Mouse (Mus musculus) intestine, embryonic 16.5 days (tissue): ENCODE measurements around the gene Ash1l. TPM values are rescaled to one million over a fixed set of nuclear protein-coding genes. Genes with fewer than 3 reads are reported as not detected.
"Not testable (repeated sequence)": the region's sequence is repeated elsewhere in the genome, so short reads cannot be mapped to it uniquely, and the experiment has no call there.

Source experiments
- ATAC-seq: fragments of 200-750 bp; cut with Nextera tagmentation; 2 replicates; pipeline ENCODE4 v1.8.0; 2017; ENCODE audit warnings: moderate TSS enrichment, moderate library complexity
- H3K27ac ChIP-seq: fragments of 300-500 bp; sonication (generic); 2 replicates; pipeline ENCODE4 v1.5.1; 2014; ENCODE audit warnings: mild to moderate bottlenecking, low read length
- H3K27me3 ChIP-seq: fragments of 300-500 bp; sonication (generic); replicated peaks from 2 replicates; pipeline ENCODE4 v1.6.1; 2014; ENCODE audit warnings: low read length, control low read depth, mixed read lengths; ENCODE audit not compliant: control insufficient read depth, insufficient read depth
- H3K36me3 ChIP-seq: fragments of 300-500 bp; sonication (generic); 2 replicates; pipeline ENCODE4 v1.6.1; 2014; ENCODE audit warnings: low read length, control low read depth; ENCODE audit not compliant: control insufficient read depth, insufficient read depth
- H3K4me1 ChIP-seq: fragments of 300-500 bp; sonication (generic); 2 replicates; pipeline ENCODE4 v1.6.1; 2014; ENCODE audit warnings: low read length, control low read depth, mixed read lengths; ENCODE audit not compliant: control insufficient read depth, insufficient read depth
- H3K4me2 ChIP-seq: fragments of 300-500 bp; sonication (generic); 2 replicates; pipeline ENCODE4 v1.6.1; 2014; ENCODE audit warnings: low read depth, low read length, control low read depth
- H3K4me3 ChIP-seq: fragments of 300-500 bp; sonication (generic); 2 replicates; pipeline ENCODE4 v1.5.1; 2014; ENCODE audit warnings: mild to moderate bottlenecking, low read length
- H3K9ac ChIP-seq: fragments of 300-500 bp; sonication (generic); 2 replicates; pipeline ENCODE4 v1.6.1; 2014; ENCODE audit warnings: low read depth, low read length
- H3K9me3 ChIP-seq: fragments of 300-500 bp; sonication (generic); 2 replicates; pipeline ENCODE4 v1.6.1; 2016; ENCODE audit warnings: low read length, control low read depth; ENCODE audit not compliant: control insufficient read depth
- WGBS: fragments of 180-500 bp; shearing (Covaris S2); extraction: QIAGEN DNeasy Blood & Tissue Kit; methylation state at CpG from one replicate; pipeline ENCODE4 v1.1.7; 2014; 5-methylcytosine and 5-hydroxymethylcytosine counted together
- polyA plus RNA-seq: library from polyadenylated mRNA; unstranded; fragments of >200 nt; fragmentation: Nextera tagmentation; extraction: Ambion mirVana; gene quantifications from 2 replicates; pipeline ENCODE4 v1.2.1, GENCODE M21; 2015

Ash1l gene
- polyA plus RNA-seq, 1 experiment from 2014 or later: 13.8 TPM

DNA sequence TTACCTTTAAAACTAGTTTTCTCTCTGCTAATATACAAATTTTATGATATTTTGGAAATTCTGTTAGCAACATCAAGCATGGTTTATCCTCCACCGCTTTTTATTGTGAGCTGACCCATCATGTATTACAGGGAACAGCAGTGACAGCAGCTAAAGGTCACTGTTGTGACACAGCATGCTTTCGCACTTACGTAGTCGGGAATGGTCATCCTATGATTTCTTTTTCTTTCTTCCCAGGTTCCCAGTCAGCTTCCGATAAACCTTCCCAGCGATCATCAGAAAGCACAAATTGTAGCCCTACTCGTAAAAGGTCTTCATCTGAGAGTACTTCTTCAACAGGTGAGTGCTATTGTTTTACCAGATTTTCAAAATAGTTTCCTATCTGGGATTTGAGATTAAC is 51.1 kb downstream of the Ash1l start:
- no peak for ATAC-seq
- 88% methylated on average over 7 of the region's 7 CpGs for WGBS
- H3K36me3 ChIP-seq: peaks cover 12% of the 10 kb centered on the region
- H3K4me2 ChIP-seq: no peak overlapping the region
- no peaks in the 10 kb centered on the region for H3K9me3 ChIP-seq
- no peak overlapping the region for H3K9ac ChIP-seq
- no peaks in the 10 kb centered on the region for H3K27me3 ChIP-seq
- H3K4me3 ChIP-seq: no peak overlapping the region
- H3K27ac ChIP-seq: no peak overlapping the region
- H3K4me1 ChIP-seq: no peaks in the 10 kb centered on the region

DNA sequence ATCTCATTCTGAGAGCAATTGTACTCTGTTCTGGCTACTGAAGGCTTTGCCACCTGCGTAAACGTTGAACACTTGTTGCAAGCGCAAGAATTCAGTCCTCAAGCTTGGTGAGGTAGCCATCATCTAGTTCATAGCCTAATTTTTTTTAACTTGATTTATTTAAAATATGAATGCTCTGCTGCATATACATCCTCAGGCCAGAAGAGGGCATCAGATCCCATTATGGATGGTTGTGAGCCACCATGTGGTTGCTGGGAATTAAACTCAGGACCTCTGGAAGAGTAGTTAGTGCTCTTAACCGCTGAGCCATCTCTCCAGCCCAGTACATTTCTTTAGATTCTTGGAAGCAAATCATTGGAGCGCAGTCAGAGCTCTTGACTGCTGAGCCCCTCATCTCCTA is 80.5 kb downstream of the Ash1l start:
- not testable (repeated sequence) for H3K9ac ChIP-seq, H3K27me3 ChIP-seq, ATAC-seq, H3K9me3 ChIP-seq, H3K4me3 ChIP-seq, H3K4me2 ChIP-seq, H3K27ac ChIP-seq, H3K4me1 ChIP-seq
- peaks cover 28% of the 10 kb centered on the region for H3K36me3 ChIP-seq
- WGBS: 93% methylated on average over 5 of the region's 5 CpGs

GRCm38 (mm10) chr3:89043359-89043758 is 92.9 kb downstream of the Ash1l start:
- H3K27me3 ChIP-seq: no peaks in the 10 kb centered on the region

DNA sequence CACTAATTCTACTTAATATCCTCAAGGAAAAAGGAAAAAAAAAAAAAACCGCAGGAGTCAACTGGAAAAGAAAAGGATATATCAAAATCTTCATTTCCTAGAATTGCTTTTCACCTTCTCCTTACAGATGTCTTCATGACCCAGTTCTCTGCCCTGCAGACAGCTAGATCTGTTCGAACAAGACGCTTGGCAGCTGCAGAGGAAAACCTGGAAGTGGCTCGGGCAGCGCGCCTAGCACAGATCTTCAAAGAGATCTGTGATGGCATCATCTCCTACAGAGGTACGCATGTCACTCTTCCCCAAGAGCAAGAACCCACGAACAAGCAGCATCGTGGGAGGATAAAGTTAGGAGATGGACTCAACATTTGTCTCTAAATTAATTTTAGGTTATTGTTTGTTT is 107.9 kb downstream of the Ash1l start:
- no peak overlapping the region for H3K4me2 ChIP-seq
- H3K36me3 ChIP-seq: peaks cover 17% of the 10 kb centered on the region; the same call in 1 of the 2 replicates
- WGBS: 94% methylated on average over 9 of the region's 9 CpGs
- H3K9ac ChIP-seq: no peak overlapping the region
- H3K27ac ChIP-seq: no peak overlapping the region
- H3K9me3 ChIP-seq: no peaks in the 10 kb centered on the region
- no peaks in the 10 kb centered on the region for H3K27me3 ChIP-seq
- no peaks in the 10 kb centered on the region for H3K4me1 ChIP-seq
- no peak overlapping the region for H3K4me3 ChIP-seq
- no peak for ATAC-seq

More at GRCm38 (mm10) chr3:89043359-89043758, 92.9 kb downstream of the Ash1l start:
- H3K9me3 ChIP-seq: no peaks in the 10 kb centered on the region
- no peak overlapping the region for H3K4me2 ChIP-seq
- no peak overlapping the region for H3K4me3 ChIP-seq
- ATAC-seq: no peak
- H3K9ac ChIP-seq: no peak overlapping the region
- 95% methylated on average over 4 of the region's 4 CpGs for WGBS
- peaks cover 14% of the 10 kb centered on the region for H3K36me3 ChIP-seq
- no peaks in the 10 kb centered on the region for H3K4me1 ChIP-seq
- no peak overlapping the region for H3K27ac ChIP-seq

DNA sequence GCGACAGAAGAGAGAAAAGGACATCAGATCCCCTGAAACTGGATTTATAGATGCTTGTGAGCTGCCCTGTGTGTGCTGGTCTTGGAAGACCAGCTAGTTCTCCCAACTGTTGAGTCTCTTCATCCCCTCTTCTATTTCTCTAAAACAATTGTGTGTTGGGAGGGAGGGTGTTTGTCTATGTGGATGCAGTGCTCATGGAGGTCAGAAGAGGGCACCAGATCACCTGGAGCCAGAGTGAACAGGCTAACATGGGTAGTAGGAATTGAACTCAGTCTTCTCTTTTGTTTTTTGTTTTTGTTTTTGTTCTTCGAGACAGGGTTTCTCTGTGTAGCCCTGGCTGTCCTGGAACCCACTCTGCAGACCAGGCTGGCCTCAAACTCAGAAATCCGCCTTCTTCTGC is 108.4 kb downstream of the Ash1l start:
- H3K27me3 ChIP-seq: no peaks in the 10 kb centered on the region
- 80% methylated on average over 3 of the region's 3 CpGs for WGBS
- ATAC-seq: no peak
- H3K4me3 ChIP-seq: no peak overlapping the region
- peaks cover 15% of the 10 kb centered on the region; the same call in 1 of the 2 replicates for H3K36me3 ChIP-seq
- no peak overlapping the region for H3K4me2 ChIP-seq
- no peak overlapping the region for H3K27ac ChIP-seq
- no peaks in the 10 kb centered on the region for H3K4me1 ChIP-seq
- H3K9me3 ChIP-seq: no peaks in the 10 kb centered on the region
- H3K9ac ChIP-seq: no peak overlapping the region

DNA sequence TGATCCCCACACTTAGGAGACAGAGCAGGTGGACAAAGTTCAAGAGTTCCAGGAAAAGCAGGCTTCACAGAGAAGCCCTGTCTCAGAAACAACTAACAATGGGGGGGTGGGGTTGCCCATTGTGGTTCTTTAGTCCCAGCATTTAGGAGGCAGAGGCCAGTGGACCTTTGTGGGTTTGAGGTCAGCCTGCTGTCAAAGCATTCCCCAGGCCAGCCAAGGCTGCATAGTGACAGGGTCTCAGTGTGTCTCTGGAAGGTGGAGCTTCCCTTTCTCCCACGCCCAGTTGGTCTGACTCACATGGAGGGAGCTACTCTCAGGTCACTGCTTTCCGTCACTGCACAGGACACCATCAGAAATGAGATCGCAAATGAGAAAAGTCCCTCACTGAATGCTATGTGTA is 111.3 kb downstream of the Ash1l start:
- Histone ChIP-seq H3K4me2 (no peak overlapping the region), H3K27ac (no peak overlapping the region), H3K36me3 (peaks cover 17% of the 10 kb centered on the region), H3K9me3 (no peaks in the 10 kb centered on the region), H3K27me3 (no peaks in the 10 kb centered on the region), H3K4me1 (no peaks in the 10 kb centered on the region), H3K4me3 (no peak overlapping the region), H3K9ac (no peak overlapping the region)
- WGBS: 75% methylated on average over 3 of the region's 3 CpGs
- ATAC-seq: no peak

DNA sequence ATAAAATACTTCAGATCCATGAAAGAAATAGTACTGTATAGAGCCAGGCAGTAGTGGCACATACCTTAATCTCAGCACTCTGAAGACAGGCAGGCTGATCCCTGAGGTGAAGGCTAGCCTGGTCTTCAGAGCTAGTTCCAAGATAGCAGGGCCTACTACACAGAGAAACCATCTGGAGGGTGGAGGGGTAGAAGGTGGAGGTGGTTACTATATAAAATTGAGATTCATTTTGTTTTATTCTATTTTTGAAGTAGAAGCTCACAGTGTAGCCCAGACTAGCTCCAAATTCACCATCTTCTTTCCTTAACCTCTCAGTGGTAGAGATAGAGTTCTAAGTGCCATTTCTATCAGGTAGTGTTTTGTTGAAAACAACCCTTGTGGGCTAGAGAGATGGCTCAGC is 116.8 kb downstream of the Ash1l start:
- no peak for ATAC-seq
- no peaks in the 10 kb centered on the region for H3K27me3 ChIP-seq
- no peak overlapping the region for H3K27ac ChIP-seq
- H3K36me3 ChIP-seq: peaks cover 24% of the 10 kb centered on the region
- no peak overlapping the region for H3K9ac ChIP-seq
- no peak overlapping the region for H3K4me2 ChIP-seq
- no peaks in the 10 kb centered on the region for H3K4me1 ChIP-seq
- no peak overlapping the region for H3K4me3 ChIP-seq
- no peaks in the 10 kb centered on the region for H3K9me3 ChIP-seq

GRCm38 (mm10) chr3:89077383-89077782 is 127.0 kb downstream of the Ash1l start:
- H3K9ac ChIP-seq: no peak overlapping the region
- ATAC-seq: peak; percentile 95

GRCm38 (mm10) chr3:89082287-89082686 is 131.9 kb downstream of the Ash1l start:
- not testable (repeated sequence) for H3K4me2 ChIP-seq, H3K36me3 ChIP-seq, H3K4me3 ChIP-seq, H3K27me3 ChIP-seq, H3K9me3 ChIP-seq, H3K27ac ChIP-seq, H3K9ac ChIP-seq, H3K4me1 ChIP-seq, ATAC-seq

More at GRCm38 (mm10) chr3:89077383-89077782, 127.0 kb downstream of the Ash1l start:
- Histone ChIP-seq H3K4me1 (peaks cover 5% of the 10 kb centered on the region; the same call in 1 of the 2 replicates), H3K27me3 (no peaks in the 10 kb centered on the region), H3K4me2 (no peak overlapping the region), H3K36me3 (peaks cover 22% of the 10 kb centered on the region), H3K9me3 (no peaks in the 10 kb centered on the region), H3K27ac (peak overlapping the region; percentile 46), H3K4me3 (no peak overlapping the region)
- WGBS: 79% methylated on average over 9 of the region's 9 CpGs

- no peaks in the 10 kb centered on the region for H3K27me3 ChIP-seq
- H3K36me3 ChIP-seq: 0 out of 2 replicates have a peak, but pooled peaks cover 3% of the 10 kb centered on the region
- peaks cover 11% of the 10 kb centered on the region for H3K4me1 ChIP-seq
- no peak overlapping the region for H3K27ac ChIP-seq
- H3K9ac ChIP-seq: no peak overlapping the region
- no peaks in the 10 kb centered on the region for H3K9me3 ChIP-seq
- WGBS: 74% methylated on average over 2 of the region's 2 CpGs
- no peak overlapping the region for H3K4me2 ChIP-seq
- no peak for ATAC-seq
- no peak overlapping the region for H3K4me3 ChIP-seq
Observed at GRCm38 (mm10) chr3:89084133-89084532, 133.7 kb downstream of the Ash1l start.
